Mouse (Mus musculus) stomach, postnatal 0 days (tissue): ENCODE data around the gene Ptges3. TPM values are rescaled to one million over a fixed set of nuclear protein-coding genes. Genes with fewer than 3 reads are reported as not detected.
A peak's percentile ranks its signal among the peaks of the same experiment; 100 is the strongest.

ENCODE experiments used
- ATAC-seq: fragments of 200-750 bp; cut with Nextera tagmentation; 2 replicates; pipeline ENCODE4 v1.8.0; 2017; ENCODE audit not compliant: low FRiP score, low TSS enrichment
- DNase-seq: peaks from one replicate; pipeline ENCODE4 v3.0.0-alpha.2; 2016; ENCODE audit warnings: low spot score
- H3K27ac ChIP-seq: fragments of 300-500 bp; sonication (generic); replicated peaks from 2 replicates; pipeline ENCODE4 v1.5.1; 2014; ENCODE audit warnings: mild to moderate bottlenecking, control low read depth
- H3K27me3 ChIP-seq: fragments of 300-500 bp; sonication (generic); 2 replicates; pipeline ENCODE4 v1.6.1; 2014; ENCODE audit warnings: low read length; ENCODE audit not compliant: control insufficient read depth, insufficient read depth
- H3K36me3 ChIP-seq: fragments of 300-500 bp; sonication (generic); 2 replicates; pipeline ENCODE4 v1.6.1; 2014; ENCODE audit warnings: low read length, mixed read lengths; ENCODE audit not compliant: control insufficient read depth, insufficient read depth
- H3K4me1 ChIP-seq: fragments of 300-500 bp; sonication (generic); replicated peaks from 2 replicates; pipeline ENCODE4 v1.6.1; 2014; ENCODE audit warnings: antibody characterized with exemption; ENCODE audit not compliant: control insufficient read depth, insufficient read depth
- H3K4me2 ChIP-seq: fragments of 300-500 bp; sonication (generic); replicated peaks from 2 replicates; pipeline ENCODE4 v1.6.1; 2014; ENCODE audit warnings: low read depth, mild to moderate bottlenecking, control low read depth, moderate library complexity
- H3K4me3 ChIP-seq: fragments of 300-500 bp; sonication (generic); 2 replicates; pipeline ENCODE4 v1.5.1; 2014; ENCODE audit warnings: low read depth, low read length, control low read depth
- H3K9ac ChIP-seq: fragments of 300-500 bp; sonication (generic); 2 replicates; pipeline ENCODE4 v1.6.1; 2014; ENCODE audit warnings: mild to moderate bottlenecking, low read length, control low read depth, mixed read lengths
- H3K9me3 ChIP-seq: fragments of 300-500 bp; sonication (generic); 2 replicates; pipeline ENCODE4 v1.6.1; 2016; ENCODE audit warnings: low read length; ENCODE audit not compliant: control insufficient read depth
- CTCF ChIP-seq: IDR thresholded peaks from 2 replicates; pipeline ENCODE4 v1.5.1; 2016; ENCODE audit warnings: antibody characterized with exemption, low read depth, mild to moderate bottlenecking, moderate library complexity
- EP300 ChIP-seq: optimal IDR thresholded peaks from 2 replicates; pipeline ENCODE3; 2016; ENCODE audit warnings: antibody characterized with exemption
- WGBS: fragments of 180-500 bp; shearing (Covaris S2); extraction: QIAGEN DNeasy Blood & Tissue Kit; methylation state at CpG from one replicate; pipeline ENCODE4 v1.1.7; 2014; 5-methylcytosine and 5-hydroxymethylcytosine counted together
- polyA plus RNA-seq: library from polyadenylated mRNA; unstranded; fragments of >200 nt; fragmentation: Nextera tagmentation; extraction: Ambion mirVana; gene quantifications from 2 replicates; pipeline ENCODE4 v1.2.1, GENCODE M21; 2015

The Ptges3 gene
- polyA plus RNA-seq, 1 experiment from 2014 or later: 316 TPM

DNA sequence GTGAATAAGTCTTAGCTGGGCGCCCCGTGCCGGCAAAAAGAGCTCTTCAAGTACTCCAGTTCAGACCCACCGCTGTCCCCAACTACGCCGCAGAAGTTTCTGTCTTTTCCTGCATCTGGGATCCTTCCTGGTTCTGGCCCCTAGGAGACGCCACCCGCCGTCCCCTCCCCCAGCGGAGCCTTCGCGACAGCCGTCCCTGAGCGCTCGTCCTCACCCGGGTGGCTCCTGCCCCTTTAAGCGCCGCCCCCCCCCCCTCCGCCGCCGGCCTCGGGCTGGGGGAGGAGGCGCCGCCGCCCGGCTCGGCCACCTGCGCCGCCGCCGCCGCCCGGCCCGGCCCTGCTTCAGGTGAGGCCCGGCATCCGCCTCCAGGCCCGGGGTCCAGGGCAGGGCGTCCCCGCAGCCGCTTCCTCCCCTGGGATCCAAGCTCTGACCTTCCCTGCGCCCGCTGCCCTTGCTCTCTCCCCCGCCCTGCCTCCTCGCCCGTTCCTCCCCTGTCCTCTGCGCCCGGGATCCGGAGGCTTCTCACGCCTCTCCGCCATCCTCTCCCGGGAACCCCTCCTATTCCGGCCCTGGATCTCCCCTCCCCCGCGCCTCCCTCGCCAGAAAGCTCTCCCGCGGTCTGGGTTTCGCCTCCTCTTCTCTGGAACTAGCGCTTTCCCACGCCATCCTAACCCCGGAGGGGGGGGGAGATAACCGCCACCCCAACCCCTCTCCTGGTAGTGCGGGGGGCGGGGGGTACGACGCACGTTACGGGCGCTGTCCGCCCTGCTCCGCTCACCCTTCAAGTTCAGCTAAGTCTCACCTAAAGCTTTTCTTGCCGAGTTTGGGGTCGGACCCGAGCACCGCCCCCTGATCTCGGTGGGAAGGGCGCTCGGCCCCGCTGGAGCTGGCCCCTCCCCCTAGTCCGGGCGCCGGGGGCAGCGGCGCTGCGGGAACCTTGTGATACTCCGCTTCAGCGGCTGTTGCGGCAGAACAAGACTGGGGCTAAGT, 34.0 kb downstream of the Ptges3 start:
- WGBS: under 1% methylated on average over 70 of the region's 88 CpGs
- Histone ChIP-seq H3K27me3 (no peaks in the 10 kb centered on the region), H3K4me2 (peak overlapping the region; percentile 83), H3K4me1 (no peaks in the 10 kb centered on the region; the same call in none of the 2 replicates), H3K4me3 (peak overlapping the region; percentile 85), H3K27ac (peak overlapping the region; percentile 97), H3K9me3 (no peaks in the 10 kb centered on the region), H3K9ac (peak overlapping the region; percentile 89), H3K36me3 (peaks cover 18% of the 10 kb centered on the region)
- TF ChIP-seq EP300 (no peak), CTCF (peak; percentile 64)
- DNase-seq (peak; percentile 92), ATAC-seq (peak; percentile 67)

- Histone ChIP-seq H3K4me2 (peak overlapping the region; percentile 83), H3K27ac (peak overlapping the region; percentile 97), H3K36me3 (peaks cover 12% of the 10 kb centered on the region), H3K4me1 (no peaks in the 10 kb centered on the region; the same call in none of the 2 replicates), H3K27me3 (no peaks in the 10 kb centered on the region), H3K4me3 (peak overlapping the region; percentile 85), H3K9ac (peak overlapping the region; percentile 89), H3K9me3 (no peaks in the 10 kb centered on the region)
- no peak for ATAC-seq
- TF ChIP-seq EP300: no peak
- no peak for TF ChIP-seq CTCF
- 35% methylated on average over 13 of the region's 13 CpGs for WGBS
- DNase-seq: peak; percentile 47
Measured at GRCm38 (mm10) chr10:128093496-128094294, 34.9 kb downstream of the Ptges3 start.

- Histone ChIP-seq H3K4me3 (peak overlapping the region; percentile 19; the same call in 1 of the 2 replicates), H3K36me3 (peaks cover 6% of the 10 kb centered on the region), H3K27ac (peak overlapping the region; percentile 97), H3K9ac (peak overlapping the region; percentile 89; the same call in 1 of the 2 replicates), H3K9me3 (no peaks in the 10 kb centered on the region), H3K27me3 (no peaks in the 10 kb centered on the region), H3K4me1 (no peaks in the 10 kb centered on the region; the same call in none of the 2 replicates), H3K4me2 (peak overlapping the region; percentile 83)
- peak; percentile 93 for DNase-seq
- TF ChIP-seq CTCF (no peak), EP300 (no peak)
- 15% methylated on average over 19 of the region's 19 CpGs for WGBS
- ATAC-seq: peak; percentile 77
Measured at GRCm38 (mm10) chr10:128094340-128094968, 35.7 kb downstream of the Ptges3 start.

- Histone ChIP-seq H3K4me3 (peak overlapping the region; percentile 2; the same call in 1 of the 2 replicates), H3K4me2 (peak overlapping the region; percentile 83), H3K27me3 (no peaks in the 10 kb centered on the region), H3K9me3 (no peaks in the 10 kb centered on the region), H3K9ac (no peak overlapping the region), H3K36me3 (no peaks in the 10 kb centered on the region; the same call in 1 of the 2 replicates), H3K4me1 (no peaks in the 10 kb centered on the region; the same call in none of the 2 replicates), H3K27ac (peak overlapping the region; percentile 97)
- ATAC-seq (no peak), DNase-seq (no peak)
- TF ChIP-seq CTCF (no peak), EP300 (no peak)
- WGBS: 33% methylated on average over 9 of the region's 9 CpGs
Measured at GRCm38 (mm10) chr10:128095003-128095636, 36.4 kb downstream of the Ptges3 start.

DNA sequence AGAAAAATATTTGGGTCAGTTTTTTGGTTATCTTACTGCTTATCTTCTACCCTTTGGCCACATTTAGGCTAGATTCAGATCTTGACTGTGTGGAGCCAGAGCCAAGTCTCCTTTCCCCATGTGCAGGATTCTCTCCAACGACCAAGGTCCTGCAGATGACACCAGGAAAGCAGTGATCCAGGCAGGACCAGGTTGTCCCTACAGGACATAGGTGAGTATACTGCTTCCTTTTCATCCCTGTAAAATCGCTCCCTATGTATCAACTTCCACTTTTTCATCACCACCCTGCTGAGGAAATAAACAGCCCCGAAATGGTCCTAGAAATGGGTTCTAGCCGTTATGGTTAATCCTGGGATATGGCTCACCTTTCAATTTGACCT, 37.5 kb downstream of the Ptges3 start:
- no peak for DNase-seq
- Histone ChIP-seq H3K4me1 (no peaks in the 10 kb centered on the region; the same call in none of the 2 replicates), H3K27ac (peak overlapping the region; percentile 89; the same call in 1 of the 2 replicates), H3K9ac (no peak overlapping the region; the same call in 1 of the 2 replicates), H3K4me2 (peak overlapping the region; percentile 38), H3K4me3 (peak overlapping the region; percentile 97; the same call in 1 of the 2 replicates), H3K9me3 (no peaks in the 10 kb centered on the region), H3K27me3 (no peaks in the 10 kb centered on the region), H3K36me3 (no peaks in the 10 kb centered on the region)
- WGBS: 21% methylated on average over 4 of the region's 4 CpGs
- ATAC-seq: no peak
- TF ChIP-seq EP300 (no peak), CTCF (no peak)
